Mouse (Mus musculus) heart, embryonic 14.5 days (tissue): ENCODE data around the gene Vsnl1. TPM values are rescaled to one million over a fixed set of nuclear protein-coding genes. Genes with fewer than 3 reads are reported as not detected.

Source experiments
- ATAC-seq: fragments of 200-750 bp; cut with Nextera tagmentation; 2 replicates; pipeline ENCODE4 v1.8.0; 2017; ENCODE audit warnings: low read depth, moderate TSS enrichment; ENCODE audit not compliant: insufficient number of reproducible peaks, insufficient read depth, low FRiP score
- H3K27ac ChIP-seq, 2 experiments: fragments of 200-500 bp in 1 of 2; fragments of 300-500 bp in 1 of 2; sonication (generic) in 1 of 2; replicated peaks in 1 of 2; 2 replicates each; pipeline ENCODE4 v1.5.1; 2012 to 2014; ENCODE audit warnings: low read depth in 2 of 2, low read length in 2 of 2, control low read depth in 1 of 2, mild to moderate bottlenecking in 1 of 2, mixed read lengths in 1 of 2; ENCODE audit not compliant: control insufficient read depth in 1 of 2, insufficient read depth in 1 of 2
- H3K27me3 ChIP-seq: fragments of 300-500 bp; sonication (generic); 2 replicates; pipeline ENCODE4 v1.6.1; 2014; ENCODE audit warnings: mild to moderate bottlenecking, low read length, control low read depth; ENCODE audit not compliant: control insufficient read depth, insufficient read depth
- H3K36me3 ChIP-seq: fragments of 300-500 bp; sonication (generic); 2 replicates; pipeline ENCODE4 v1.6.1; 2014; ENCODE audit warnings: mild to moderate bottlenecking, control low read depth, low read length, mixed read lengths; ENCODE audit not compliant: control insufficient read depth, insufficient read depth
- H3K4me1 ChIP-seq, 2 experiments: fragments of 200-500 bp in 1 of 2; fragments of 300-500 bp in 1 of 2; sonication (generic) in 1 of 2; 2 replicates each; pipeline ENCODE4 v1.6.1; 2012 to 2014; ENCODE audit warnings: low read length in 2 of 2, control low read depth in 1 of 2, mixed read lengths in 1 of 2; ENCODE audit not compliant: control insufficient read depth in 2 of 2, insufficient read depth in 2 of 2
- H3K4me2 ChIP-seq: fragments of 300-500 bp; sonication (generic); 2 replicates; pipeline ENCODE4 v1.6.1; 2014; ENCODE audit warnings: mild to moderate bottlenecking, low read length
- H3K4me3 ChIP-seq, 2 experiments: fragments of 200-500 bp in 1 of 2; fragments of 300-500 bp in 1 of 2; sonication (generic) in 1 of 2; 2 replicates each; pipeline ENCODE4 v1.5.1; 2012 to 2014; ENCODE audit warnings: low read length in 2 of 2, mild to moderate bottlenecking in 2 of 2, control low read depth in 1 of 2, low read depth in 1 of 2, moderate library complexity in 1 of 2; ENCODE audit not compliant: control insufficient read depth in 1 of 2, insufficient read depth in 1 of 2
- H3K9ac ChIP-seq: fragments of 300-500 bp; sonication (generic); 2 replicates; pipeline ENCODE4 v1.6.1; 2014; ENCODE audit warnings: mild to moderate bottlenecking, low read length
- H3K9me3 ChIP-seq: fragments of 300-500 bp; sonication (generic); 2 replicates; pipeline ENCODE4 v1.6.1; 2016; ENCODE audit warnings: low read length, control low read depth; ENCODE audit not compliant: control insufficient read depth
- WGBS: fragments of 180-500 bp; shearing (Covaris S2); extraction: QIAGEN DNeasy Blood & Tissue Kit; methylation state at CpG from one replicate; pipeline ENCODE4 v1.1.7; 2014; 5-methylcytosine and 5-hydroxymethylcytosine counted together
- polyA plus RNA-seq: library from polyadenylated mRNA; unstranded; fragments of >200 nt; fragmentation: Nextera tagmentation; extraction: Ambion mirVana; gene quantifications from 2 replicates; pipeline ENCODE4 v1.2.1, GENCODE M21; 2014

Vsnl1 gene
- polyA plus RNA-seq, 1 experiment from 2014 or later = 31.9 TPM

- Histone ChIP-seq H3K27me3 (peaks cover 30% of the 10 kb centered on the region), H3K36me3 (no peaks in the 10 kb centered on the region), H3K9me3 (no peaks in the 10 kb centered on the region), H3K9ac (peak overlapping the region; percentile 48), H3K4me2 (peak overlapping the region; percentile 81), H3K4me3 (peak overlapping the region; percentile 43 to 44; a peak in 3 of 4 replicates), H3K27ac (no peak overlapping the region), H3K4me1 (peaks cover 4 to 12% of the 10 kb centered on the region in 2 experiments; a peak in 2 of 4 replicates)
- no peak for ATAC-seq
- WGBS = 3% methylated on average over 12 of the region's 12 CpGs
These were observed 426 bp downstream of the Vsnl1 start for GRCm38 (mm10) chr12:11436023-11436350.

- no peaks in the 10 kb centered on the region for H3K9me3 ChIP-seq
- peak overlapping the region in 1 of 2 experiments; percentile 44; a peak in 3 of 4 replicates for H3K4me3 ChIP-seq
- WGBS = 7% methylated on average over 15 of the region's 15 CpGs
- H3K27ac ChIP-seq = no peak overlapping the region
- peaks cover 30% of the 10 kb centered on the region for H3K27me3 ChIP-seq
- peak overlapping the region; percentile 81 for H3K4me2 ChIP-seq
- no peaks in the 10 kb centered on the region for H3K36me3 ChIP-seq
- peaks cover 4 to 12% of the 10 kb centered on the region in 2 experiments; a peak in 2 of 4 replicates for H3K4me1 ChIP-seq
- H3K9ac ChIP-seq = no peak overlapping the region; the same call in 1 of the 2 replicates
- no peak for ATAC-seq
These were observed 979 bp downstream of the Vsnl1 start for GRCm38 (mm10) chr12:11435246-11436022.

GRCm38 (mm10) chr12:11434446-11434845 lies 2.0 kb downstream of the Vsnl1 start:
- Histone ChIP-seq H3K9ac (no peak overlapping the region), H3K4me1 (peaks cover 4 to 12% of the 10 kb centered on the region in 2 experiments; a peak in 2 of 4 replicates), H3K4me2 (no peak overlapping the region), H3K4me3 (no peak overlapping the region), H3K27ac (no peak overlapping the region), H3K36me3 (no peaks in the 10 kb centered on the region), H3K9me3 (no peaks in the 10 kb centered on the region), H3K27me3 (peaks cover 30% of the 10 kb centered on the region)
- 71% methylated on average over 8 of the region's 8 CpGs for WGBS
- no peak for ATAC-seq

GRCm38 (mm10) chr12:11433716-11434115 lies 2.7 kb downstream of the Vsnl1 start:
- H3K9me3 ChIP-seq = no peaks in the 10 kb centered on the region
- peaks cover 4 to 12% of the 10 kb centered on the region in 2 experiments; a peak in 2 of 4 replicates for H3K4me1 ChIP-seq
- peaks cover 28% of the 10 kb centered on the region for H3K27me3 ChIP-seq
- 45% methylated on average over 1 of the region's 1 CpGs for WGBS
- H3K36me3 ChIP-seq = no peaks in the 10 kb centered on the region
- no peak overlapping the region for H3K27ac ChIP-seq
- no peak overlapping the region for H3K4me3 ChIP-seq
- no peak overlapping the region for H3K4me2 ChIP-seq
- H3K9ac ChIP-seq = no peak overlapping the region
- ATAC-seq = no peak

- no peak overlapping the region for H3K4me2 ChIP-seq
- no peak for ATAC-seq
- 84% methylated on average over 1 of the region's 1 CpGs for WGBS
These were observed 3.3 kb downstream of the Vsnl1 start for GRCm38 (mm10) chr12:11433126-11433525.

GRCm38 (mm10) chr12:11427396-11427795 lies 9.0 kb downstream of the Vsnl1 start:
- no peak overlapping the region for H3K4me3 ChIP-seq
- H3K27me3 ChIP-seq = no peaks in the 10 kb centered on the region
- H3K9ac ChIP-seq = no peak overlapping the region
- no peaks in the 10 kb centered on the region for H3K4me1 ChIP-seq
- no peaks in the 10 kb centered on the region for H3K9me3 ChIP-seq
- H3K36me3 ChIP-seq = no peaks in the 10 kb centered on the region
- no peak for ATAC-seq
- no peak overlapping the region for H3K4me2 ChIP-seq
- WGBS = 66% methylated on average over 4 of the region's 4 CpGs
- no peak overlapping the region for H3K27ac ChIP-seq

More at GRCm38 (mm10) chr12:11433126-11433525, 3.3 kb downstream of the Vsnl1 start:
- peaks cover 4 to 12% of the 10 kb centered on the region in 2 experiments; a peak in 2 of 4 replicates for H3K4me1 ChIP-seq
- no peak overlapping the region for H3K27ac ChIP-seq
- H3K9me3 ChIP-seq = no peaks in the 10 kb centered on the region
- H3K9ac ChIP-seq = no peak overlapping the region
- H3K36me3 ChIP-seq = no peaks in the 10 kb centered on the region
- H3K4me3 ChIP-seq = no peak overlapping the region
- peaks cover 26% of the 10 kb centered on the region for H3K27me3 ChIP-seq

- Histone ChIP-seq H3K36me3 (no peaks in the 10 kb centered on the region), H3K4me2 (no peak overlapping the region), H3K4me1 (no peaks in the 10 kb centered on the region), H3K9me3 (no peaks in the 10 kb centered on the region), H3K27ac (no peak overlapping the region), H3K9ac (no peak overlapping the region), H3K4me3 (no peak overlapping the region), H3K27me3 (no peaks in the 10 kb centered on the region)
- 73% methylated on average over 6 of the region's 6 CpGs for WGBS
- ATAC-seq = no peak
These were observed 18.3 kb downstream of the Vsnl1 start for GRCm38 (mm10) chr12:11418112-11418511.
